19 mouse cellular contexts compared by ENCODE assay signal in genomic region chr2:11203261-11203660, GRCm38 (mm10). TPM values are rescaled to one million over a fixed set of nuclear protein-coding genes. Genes with fewer than 3 reads are reported as not detected.
A peak's percentile ranks its signal among the peaks of the same experiment; 100 is the strongest.
DNase-seq lines count a peak whose midpoint lies in the region; ATAC-seq and TF ChIP-seq lines count a peak whose summit lies in the region.
"Had no signal": no experiment of that assay in that cellular context is flagged by ENCODE, and none has a peak within 500 bp of the region (broad histone marks: within the 10 kb centered on the region; RNA-seq: fewer than 3 reads in every experiment).

No protein-coding gene starts in this region.

- no peak for TF ChIP-seq CTCF in left cerebral cortex, adult 2 months (IDR thresholded peaks at IDR 0.05)

- H3K27ac ChIP-seq in left cerebral cortex, adult 2 months, result no peak overlapping the region
- H3K27ac ChIP-seq: forebrain, embryonic 15.5 days; hindbrain, embryonic 15.5 days; midbrain, embryonic 12.5 days; neural tube, embryonic 13.5 days; stomach, postnatal 0 days had no signal

- ATAC-seq in CD4-positive, CD25-positive, alpha-beta regulatory T cell, adult 4 months, result peak; percentile 51
- ATAC-seq in granulocyte monocyte progenitor cell, adult 5-6 weeks (replicated peaks; ENCODE audit: poor library complexity, severe bottlenecking), result peak; percentile 63
- 0 out of 2 replicates have a peak, but pooled peaks have one; percentile 16 for ATAC-seq in monocyte, adult 5-6 weeks (replicated peaks; ENCODE audit: insufficient number of reproducible peaks, low FRiP score, low TSS enrichment, poor library complexity, severe bottlenecking)
- ATAC-seq: forebrain, embryonic 15.5 days had no signal

- DNase-seq in CD4-positive helper T cell, adult 2 months (ENCODE audit: low read depth, low spot score), result peak; percentile 81
- no peak for DNase-seq in testis, postnatal 14 days (ENCODE audit: low spot score)
- no peak for DNase-seq in spleen, postnatal 14 days (ENCODE audit: low spot score in 2 of 2)
- DNase-seq in left cerebral cortex, adult 2 months (ENCODE audit: extremely low spot score in 1 of 2, low spot score in 2 of 2), result no peak
- DNase-seq: adrenal gland, postnatal 10 days; cerebellum, adult 8-10 months; heart, adult 11 months; kidney, adult 18-20 months; kidney, postnatal 36 days; spleen, adult 18-20 months had no signal

- intact Hi-C loops in left cerebral cortex, adult 2 months (cut with DNase I), result no loop called here

- no peak overlapping the region for H3K4me3 ChIP-seq in left cerebral cortex, adult 2 months
- H3K4me3 ChIP-seq: forebrain, embryonic 15.5 days; heart, embryonic 15.5 days; hindbrain, embryonic 15.5 days; midbrain, embryonic 12.5 days; neural tube, embryonic 13.5 days had no signal

RNA-seq across cellular contexts. Expression of gene Prkcq, which starts 31.4 kb away (rescaled TPM):
- polyA plus RNA-seq in CD4-positive, CD25-positive, alpha-beta regulatory T cell, adult 4 months (2017; shearing (Covaris generic)), result 100 to 1,000 TPM; 134 to 151 TPM
- 0.23 and 0.28 TPM in 2 replicates for total RNA-seq in granulocyte monocyte progenitor cell, adult 5-6 weeks (2014; fragmentation: Nextera tagmentation)
- 0.72 and 0.82 TPM in 2 replicates for total RNA-seq in granulocyte monocyte progenitor cell, adult 5-6 weeks (2017)
- 32.2 to 112 TPM (median 35.0 TPM) in 3 replicates for total RNA-seq in monocyte, adult 5-6 weeks (2017)
- 1 to 10 TPM; 6.8 to 7.5 TPM for total RNA-seq in left cerebral cortex, adult 2 months (2021)

Comparison
In these comparisons a context has a peak if more than half of its experiments do, and no peak if none do; other contexts are left out.
1. RNA of gene Prkcq, which starts 31.4 kb away (total RNA-seq): 32.2 to 112 TPM in monocyte, adult 5-6 weeks and 6.8 to 7.5 TPM in left cerebral cortex, adult 2 months; 0.23 to 0.82 TPM in granulocyte monocyte progenitor cell, adult 5-6 weeks; every median in the first group is over 4 times any median in the second.
2. Peak in every context shown above with its lines, with median percentiles within 50 percentile points of each other: ATAC-seq.